Mouse (Mus musculus) large intestine, adult 2 months (tissue): Measurements from ENCODE around the gene H13. TPM values are rescaled to one million over a fixed set of nuclear protein-coding genes. Genes with fewer than 3 reads are reported as not detected.
A peak's percentile ranks its signal among the peaks of the same experiment; 100 is the strongest.

Experiments
- DNase-seq: peaks from one replicate; pipeline ENCODE4 v3.0.0-alpha.2; 2012; ENCODE audit warnings: low read depth, low spot score
- WGBS: fragments of 180-500 bp; shearing (Covaris S2); methylation state at CpG from one replicate; pipeline ENCODE4 v1.1.7; 2018; 5-methylcytosine and 5-hydroxymethylcytosine counted together
- polyA plus RNA-seq: library from polyadenylated mRNA; depleted of rRNA; stranded (reverse); fragments of >200 nt; gene quantifications from 2 replicates; pipeline ENCODE4 v1.2.3, GENCODE M21; 2012

Gene H13
- polyA plus RNA-seq, 1 experiment = 102 TPM

GRCm38 (mm10) chr2:152694708-152695107, 25.4 kb downstream of the H13 start:
- DNase-seq = no peak
- WGBS = 74% methylated on average over 7 of the region's 7 CpGs

GRCm38 (mm10) chr2:152696016-152696415, 26.8 kb downstream of the H13 start:
- DNase-seq = no peak
- WGBS = 75% methylated on average over 10 of the region's 10 CpGs

- DNase-seq = peak; percentile 58
- 35% methylated on average over 20 of the region's 20 CpGs for WGBS
These were observed 27.4 kb downstream of the H13 start for GRCm38 (mm10) chr2:152696476-152697164.

GRCm38 (mm10) chr2:152700138-152700537, 30.9 kb downstream of the H13 start:
- DNase-seq = no peak
- WGBS = 45% methylated on average over 10 of the region's 10 CpGs

- no peak for DNase-seq
- 79% methylated on average over 8 of the region's 8 CpGs for WGBS
These were observed 31.5 kb downstream of the H13 start for GRCm38 (mm10) chr2:152700725-152701124.

GRCm38 (mm10) chr2:152703596-152704255, 34.5 kb downstream of the H13 start:
- DNase-seq = no peak
- WGBS = 96% methylated on average over 21 of the region's 21 CpGs

GRCm38 (mm10) chr2:152704256-152704605, 35.0 kb downstream of the H13 start:
- WGBS = 91% methylated on average over 5 of the region's 5 CpGs
- no peak for DNase-seq

GRCm38 (mm10) chr2:152704811-152705370, 35.6 kb downstream of the H13 start:
- no peak for DNase-seq
- WGBS = 94% methylated on average over 14 of the region's 14 CpGs

GRCm38 (mm10) chr2:152705993-152706571, 36.8 kb downstream of the H13 start:
- no peak for DNase-seq
- 74% methylated on average over 22 of the region's 22 CpGs for WGBS

GRCm38 (mm10) chr2:152707186-152707585, 37.9 kb downstream of the H13 start:
- DNase-seq = no peak
- 31% methylated on average over 7 of the region's 7 CpGs for WGBS

GRCm38 (mm10) chr2:152707627-152708026, 38.4 kb downstream of the H13 start:
- WGBS = 8% methylated on average over 31 of the region's 31 CpGs
- no peak for DNase-seq

GRCm38 (mm10) chr2:152709066-152709465, 39.8 kb downstream of the H13 start:
- no peak for DNase-seq
- 91% methylated on average over 5 of the region's 5 CpGs for WGBS

- WGBS = 26% methylated on average over 6 of the region's 6 CpGs
- DNase-seq = no peak
These were observed 47.0 kb downstream of the H13 start for GRCm38 (mm10) chr2:152716241-152716772.

GRCm38 (mm10) chr2:152717652-152718051, 48.4 kb downstream of the H13 start:
- DNase-seq = no peak
- 86% methylated on average over 11 of the region's 11 CpGs for WGBS

- 84% methylated on average over 6 of the region's 6 CpGs for WGBS
- no peak for DNase-seq
These were observed 48.8 kb downstream of the H13 start for GRCm38 (mm10) chr2:152718076-152718475.

GRCm38 (mm10) chr2:152723651-152724331, 54.5 kb downstream of the H13 start:
- 7% methylated on average over 37 of the region's 37 CpGs for WGBS
- DNase-seq = no peak

GRCm38 (mm10) chr2:152724332-152724723, 55.1 kb downstream of the H13 start:
- no peak for DNase-seq
- WGBS = 55% methylated on average over 3 of the region's 3 CpGs

- 29% methylated on average over 15 of the region's 15 CpGs for WGBS
- DNase-seq = no peak
These were observed 56.0 kb downstream of the H13 start for GRCm38 (mm10) chr2:152725178-152725750.

- WGBS = 91% methylated on average over 6 of the region's 6 CpGs
- no peak for DNase-seq
These were observed 57.0 kb downstream of the H13 start for GRCm38 (mm10) chr2:152726213-152726612.
